Mouse (Mus musculus) lung, adult 2 months (tissue): ENCODE data around the gene Ifitm1.
A peak's percentile ranks its signal among the peaks of the same experiment; 100 is the strongest.

Experiments
- CTCF ChIP-seq: fragments of 200-500 bp; IDR thresholded peaks from 2 replicates; pipeline ENCODE4 v1.5.1; 2011; ENCODE audit warnings: mild to moderate bottlenecking, low read length, control low read depth; ENCODE audit not compliant: insufficient read depth
- POLR2A ChIP-seq: fragments of 200-500 bp; IDR thresholded peaks from 2 replicates; pipeline ENCODE4 v1.6.1; 2011; ENCODE audit warnings: low read depth, mild to moderate bottlenecking, control low read depth, low read length, borderline replicate concordance; ENCODE audit errors: extremely low read depth

DNA sequence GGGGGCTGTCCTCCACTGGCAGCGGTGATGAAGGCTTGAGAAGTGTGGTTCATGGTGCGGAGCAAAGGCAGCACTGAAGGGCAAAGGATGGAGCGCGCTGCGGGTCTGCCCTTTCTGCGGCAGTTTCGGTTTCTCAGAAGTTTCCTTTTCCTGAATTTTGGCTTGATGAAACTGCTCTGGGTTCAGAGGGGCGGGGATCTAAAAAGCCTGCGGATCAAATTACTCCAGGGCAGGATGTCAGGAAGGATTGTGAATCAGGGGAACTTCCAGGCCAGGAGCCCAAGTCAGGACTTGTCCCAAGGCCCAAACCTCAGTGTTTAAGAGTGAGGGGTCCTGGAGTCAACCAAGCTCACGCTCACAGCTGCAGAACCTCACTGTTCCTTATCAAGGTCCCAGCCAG is 43.6 kb downstream of the Ifitm1 start, which contains the start of gene Ifitm3:
- no peak for TF ChIP-seq CTCF
- TF ChIP-seq POLR2A = peak; percentile 93; the same call in 1 of the 2 replicates
